Mouse (Mus musculus) brain, embryonic 14.5 days (tissue): ENCODE results near the gene Exosc7. TPM values are rescaled to one million over a fixed set of nuclear protein-coding genes. Genes with fewer than 3 reads are reported as not detected.

Experiments used
- DNase-seq: peaks from one replicate; pipeline ENCODE4 v3.0.0-alpha.2; 2011; ENCODE audit warnings: low read depth
- CTCF ChIP-seq: fragments of 200-500 bp; IDR thresholded peaks from 2 replicates; pipeline ENCODE4 v1.5.1; 2012; ENCODE audit warnings: inconsistent platforms, mild to moderate bottlenecking, moderate library complexity, borderline replicate concordance; ENCODE audit not compliant: insufficient read depth, insufficient read length; ENCODE audit errors: extremely low read depth
- POLR2A ChIP-seq: fragments of 200-500 bp; IDR thresholded peaks from 2 replicates; pipeline ENCODE4 v1.6.1; 2012; ENCODE audit warnings: mild to moderate bottlenecking, inconsistent platforms, borderline replicate concordance; ENCODE audit not compliant: poor library complexity, insufficient read depth, insufficient read length, severe bottlenecking; ENCODE audit errors: extremely low read depth
- polyA plus RNA-seq: library from polyadenylated mRNA; depleted of rRNA; stranded (reverse); fragments of >200 nt; gene quantifications from 2 replicates; pipeline ENCODE4 v1.2.3, GENCODE M21; 2012

Exosc7 gene
- polyA plus RNA-seq, 1 experiment, result 64.4 TPM

GRCm38 (mm10) chr9:123150241-123151020, 37.4 kb downstream of the Exosc7 start, which contains the start of gene Clec3b:
Gene Clec3b (plus strand): TSS chr9:123150946.
- DNase-seq, result peak; percentile 11
- TF ChIP-seq CTCF (no peak), POLR2A (no peak)

DNA sequence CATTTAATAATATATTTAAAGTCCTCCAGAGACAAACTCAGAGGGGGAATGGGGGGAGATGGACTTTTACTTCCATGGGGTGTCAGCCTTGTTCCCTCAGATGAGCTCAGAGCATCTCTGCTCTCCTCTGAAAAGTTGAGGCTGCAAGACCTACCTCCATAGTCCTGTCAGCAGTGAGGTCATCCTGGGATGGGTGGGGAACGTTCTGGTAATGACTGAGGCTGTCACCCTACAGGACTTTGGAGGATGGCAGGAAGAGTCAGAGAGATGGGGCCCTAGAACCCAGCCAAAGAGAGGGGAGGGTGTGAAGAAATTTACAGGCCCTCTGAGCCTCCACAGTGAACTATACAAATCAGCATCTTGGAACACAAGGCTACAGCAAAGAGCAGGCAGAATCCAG, 38.5 kb downstream of the Exosc7 start:
- TF ChIP-seq POLR2A, result no peak
- TF ChIP-seq CTCF, result no peak

GRCm38 (mm10) chr9:123152026-123152425, 39.0 kb downstream of the Exosc7 start:
- DNase-seq, result no peak
- no peak for TF ChIP-seq POLR2A
- TF ChIP-seq CTCF, result no peak

More for the DNA sequence above, 38.5 kb downstream of the Exosc7 start:
- DNase-seq, result no peak

- no peak for DNase-seq
- TF ChIP-seq POLR2A, result no peak
- TF ChIP-seq CTCF, result no peak
Observed at GRCm38 (mm10) chr9:123153121-123153520, 40.1 kb downstream of the Exosc7 start.

DNA sequence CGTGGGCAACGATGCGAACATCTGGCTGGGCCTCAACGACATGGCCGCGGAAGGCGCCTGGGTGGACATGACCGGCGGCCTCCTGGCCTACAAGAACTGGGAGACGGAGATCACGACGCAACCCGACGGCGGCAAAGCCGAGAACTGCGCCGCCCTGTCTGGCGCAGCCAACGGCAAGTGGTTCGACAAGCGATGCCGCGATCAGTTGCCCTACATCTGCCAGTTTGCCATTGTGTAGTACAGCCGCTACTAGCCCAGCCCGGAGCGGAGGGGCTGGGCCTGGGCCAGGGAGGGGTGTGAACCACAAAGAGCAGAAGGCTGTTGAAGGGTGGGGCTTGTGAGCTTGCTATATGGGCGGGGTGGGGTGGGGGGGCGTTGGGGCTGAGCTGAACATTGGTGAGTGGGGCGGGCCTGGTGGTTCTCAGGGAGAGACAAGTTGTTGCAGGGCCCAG, 43.9 kb downstream of the Exosc7 start:
- peak; percentile 69 for DNase-seq
- TF ChIP-seq CTCF, result no peak

DNA sequence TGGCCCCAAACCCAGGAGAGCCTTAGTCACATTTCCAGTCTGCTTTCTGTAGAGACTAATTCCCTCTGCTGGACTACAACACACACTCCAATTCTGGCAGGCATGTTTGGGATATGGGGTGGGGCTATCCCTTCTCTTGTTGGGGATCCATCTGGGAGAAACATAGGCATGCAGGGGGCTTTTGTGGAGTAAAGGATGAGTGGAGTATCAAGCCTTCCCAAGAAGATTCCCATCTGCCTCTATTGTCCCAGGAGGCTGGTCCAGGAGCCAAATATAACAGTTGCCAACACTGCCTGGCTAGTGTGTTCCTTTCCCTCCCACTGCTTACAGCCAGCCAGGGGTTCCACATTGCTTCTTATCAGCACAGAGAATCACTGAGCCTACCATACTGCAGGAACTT, 44.7 kb downstream of the Exosc7 start:
- DNase-seq, result peak; percentile 43
- TF ChIP-seq POLR2A (no peak), CTCF (no peak)

DNA sequence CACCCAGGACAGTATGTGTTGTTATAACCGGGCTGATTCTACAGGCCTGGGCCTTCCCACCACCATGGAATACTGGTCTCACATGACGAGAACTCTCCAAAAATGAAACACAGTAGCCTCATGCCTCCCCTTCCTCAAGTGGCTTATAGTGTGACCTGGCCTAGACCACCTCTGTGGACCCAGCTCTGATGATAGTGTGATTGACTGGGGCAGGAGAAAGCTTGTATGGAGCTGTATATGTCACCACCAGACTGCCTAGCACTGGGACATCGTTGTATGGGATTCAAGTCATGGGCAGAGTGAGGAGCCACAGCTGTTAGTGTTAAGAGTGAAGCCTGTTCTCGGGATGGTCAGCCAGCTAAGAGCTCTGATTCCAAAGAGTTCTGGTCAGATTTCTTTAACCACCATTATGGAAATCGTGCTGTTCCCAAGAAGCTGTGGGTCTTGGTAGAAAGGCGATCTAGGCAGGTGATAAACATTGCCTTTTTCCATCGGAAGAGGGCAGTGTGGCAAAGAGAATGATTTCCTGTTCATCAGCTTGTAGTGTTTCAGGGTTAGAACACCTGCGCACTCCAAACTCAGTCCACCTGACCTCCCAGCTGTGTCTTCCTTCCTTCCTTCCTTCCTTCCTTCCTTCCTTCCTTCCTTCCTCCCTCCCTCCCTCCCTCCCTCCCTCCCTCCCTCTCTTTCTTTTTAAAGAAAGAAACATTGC, 45.3 kb downstream of the Exosc7 start:
- TF ChIP-seq POLR2A (no peak), CTCF (peak; percentile 56; the same call in 1 of the 2 replicates)
- peak; percentile 65 for DNase-seq

- no peak for TF ChIP-seq POLR2A
- TF ChIP-seq CTCF, result peak; percentile 58; the same call in 1 of the 2 replicates
- DNase-seq, result peak; percentile 64
Observed at GRCm38 (mm10) chr9:123159330-123159729, 46.3 kb downstream of the Exosc7 start.

GRCm38 (mm10) chr9:123161792-123162191, 48.8 kb downstream of the Exosc7 start:
- DNase-seq, result no peak
- TF ChIP-seq CTCF (no peak), POLR2A (no peak)

DNA sequence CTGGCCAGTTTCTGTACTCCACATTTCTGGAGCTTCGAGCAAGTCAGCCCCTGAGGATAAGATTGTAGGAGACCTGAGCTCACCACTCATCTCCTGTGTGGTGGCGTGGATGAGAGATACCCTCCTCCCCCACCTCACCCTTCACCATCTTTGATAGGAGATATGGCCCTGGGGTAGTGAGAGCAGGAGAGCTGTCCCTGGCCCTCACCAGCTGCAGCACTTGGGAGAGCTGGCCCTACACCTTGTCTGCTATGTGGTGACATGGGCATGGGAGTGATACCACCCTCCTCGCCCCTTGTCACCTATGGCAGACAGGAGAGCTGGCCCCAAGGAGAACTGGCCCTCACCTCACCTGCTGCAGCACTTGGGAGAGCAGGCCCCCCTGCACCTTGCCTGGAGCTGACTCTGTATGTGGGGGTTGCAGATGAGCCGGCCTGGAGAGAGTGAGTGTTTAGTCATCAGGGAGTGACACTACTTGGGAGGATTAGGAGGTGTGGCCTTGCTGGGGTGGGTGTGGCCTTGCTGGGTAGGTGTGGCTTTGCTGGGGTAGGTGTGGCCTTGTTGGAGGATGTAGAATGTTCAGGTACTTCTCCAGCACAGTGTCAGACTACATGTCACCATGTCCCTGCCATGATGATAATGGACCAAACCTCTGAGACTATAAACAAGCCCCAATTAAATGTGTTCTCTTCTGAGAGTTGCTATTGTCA, 50.1 kb downstream of the Exosc7 start:
- TF ChIP-seq POLR2A (no peak), CTCF (no peak)
- no peak for DNase-seq

GRCm38 (mm10) chr9:123165781-123166443, 52.9 kb downstream of the Exosc7 start:
- peak; percentile 47 for DNase-seq
- TF ChIP-seq CTCF (no peak), POLR2A (no peak)
